Mouse (Mus musculus): ENCODE results near the gene Gm21985. TPM values are rescaled to one million over a fixed set of nuclear protein-coding genes. Genes with fewer than 3 reads are reported as not detected.

The Gm21985 gene
- polyA plus RNA-seq (2014; fragmentation: Nextera tagmentation; extraction: Ambion mirVana): 0.08 TPM in 1 of 2 replicates, not detected in the other

- no peak for DNase-seq (ENCODE audit: low spot score)
These were observed at the start of gene Gm21985 for GRCm38 (mm10) chr2:112266242-112266592. Gene Gm21985, plus strand, starts transcription at chr2:112266314.

GRCm38 (mm10) chr2:112217614-112218013, 48.5 kb upstream of the Gm21985 start:
- no peak overlapping the region for H3K4me2 ChIP-seq (ENCODE audit: low read depth, severe bottlenecking)
- no peak overlapping the region for H3K27ac ChIP-seq (replicated peaks; ENCODE audit: low read depth, low read length)
- no peaks in the 10 kb centered on the region for H3K4me1 ChIP-seq (ENCODE audit: control insufficient read depth, insufficient read depth, low read length)
- no peak for ATAC-seq (ENCODE audit: insufficient number of reproducible peaks, low FRiP score, low TSS enrichment, low read depth)
- 82% methylated on average over 6 of the region's 6 CpGs for WGBS
- no peaks in the 10 kb centered on the region for H3K36me3 ChIP-seq (ENCODE audit: control insufficient read depth, insufficient read depth, low read length)
- no peak overlapping the region for H3K9ac ChIP-seq (ENCODE audit: low read length)
- H3K4me3 ChIP-seq (ENCODE audit: low read depth, low read length): no peak overlapping the region
- no peaks in the 10 kb centered on the region for H3K9me3 ChIP-seq (ENCODE audit: control insufficient read depth, low read length)
- no peaks in the 10 kb centered on the region for H3K27me3 ChIP-seq (ENCODE audit: control insufficient read depth, insufficient read depth, low read length)
- DNase-seq (ENCODE audit: low spot score): no peak

More at GRCm38 (mm10) chr2:112266242-112266592, at the start of gene Gm21985:
- WGBS: 2% methylated on average over 11 of the region's 11 CpGs
- Histone ChIP-seq H3K27me3 (ENCODE audit: control insufficient read depth, insufficient read depth, low read length) (no peaks in the 10 kb centered on the region), H3K9ac (ENCODE audit: low read length) (peak within 1 kb of the TSS; percentile 74), H3K36me3 (ENCODE audit: control insufficient read depth, insufficient read depth, low read length) (no peaks in the 10 kb centered on the region), H3K27ac (replicated peaks; ENCODE audit: low read depth, low read length) (peak within 1 kb of the TSS; percentile 70), H3K4me1 (ENCODE audit: control insufficient read depth, insufficient read depth, low read length) (no peaks in the 10 kb centered on the region; the same call in 1 of the 2 replicates), H3K4me2 (ENCODE audit: low read depth, severe bottlenecking) (peak within 1 kb of the TSS; percentile 86), H3K9me3 (ENCODE audit: control insufficient read depth, low read length) (no peaks in the 10 kb centered on the region), H3K4me3 (ENCODE audit: low read depth, low read length) (peak within 1 kb of the TSS; percentile 72)
- ATAC-seq (ENCODE audit: insufficient number of reproducible peaks, low FRiP score, low TSS enrichment, low read depth): peak; percentile 29

GRCm38 (mm10) chr2:112220880-112221279, 45.2 kb upstream of the Gm21985 start:
- no peaks in the 10 kb centered on the region for H3K9me3 ChIP-seq (ENCODE audit: control insufficient read depth, low read length)
- H3K4me3 ChIP-seq (ENCODE audit: low read depth, low read length): no peak overlapping the region
- ATAC-seq (ENCODE audit: insufficient number of reproducible peaks, low FRiP score, low TSS enrichment, low read depth): no peak
- no peaks in the 10 kb centered on the region for H3K36me3 ChIP-seq (ENCODE audit: control insufficient read depth, insufficient read depth, low read length)
- H3K27me3 ChIP-seq (ENCODE audit: control insufficient read depth, insufficient read depth, low read length): no peaks in the 10 kb centered on the region
- H3K27ac ChIP-seq (replicated peaks; ENCODE audit: low read depth, low read length): no peak overlapping the region
- H3K9ac ChIP-seq (ENCODE audit: low read length): no peak overlapping the region
- H3K4me2 ChIP-seq (ENCODE audit: low read depth, severe bottlenecking): no peak overlapping the region
- DNase-seq (ENCODE audit: low spot score): no peak
- WGBS: 87% methylated on average over 5 of the region's 5 CpGs
- H3K4me1 ChIP-seq (ENCODE audit: control insufficient read depth, insufficient read depth, low read length): no peaks in the 10 kb centered on the region

- Histone ChIP-seq H3K4me1 (ENCODE audit: control insufficient read depth, insufficient read depth, low read length) (no peaks in the 10 kb centered on the region), H3K27ac (replicated peaks; ENCODE audit: low read depth, low read length) (no peak overlapping the region), H3K4me2 (ENCODE audit: low read depth, severe bottlenecking) (no peak overlapping the region), H3K4me3 (ENCODE audit: low read depth, low read length) (no peak overlapping the region), H3K9me3 (ENCODE audit: control insufficient read depth, low read length) (no peaks in the 10 kb centered on the region), H3K9ac (ENCODE audit: low read length) (no peak overlapping the region), H3K27me3 (ENCODE audit: control insufficient read depth, insufficient read depth, low read length) (no peaks in the 10 kb centered on the region), H3K36me3 (ENCODE audit: control insufficient read depth, insufficient read depth, low read length) (no peaks in the 10 kb centered on the region)
- DNase-seq (ENCODE audit: low spot score) (no peak), ATAC-seq (ENCODE audit: insufficient number of reproducible peaks, low FRiP score, low TSS enrichment, low read depth) (no peak)
- 83% methylated on average over 5 of the region's 5 CpGs for WGBS
These were observed 43.5 kb upstream of the Gm21985 start for GRCm38 (mm10) chr2:112222607-112223006.

DNA sequence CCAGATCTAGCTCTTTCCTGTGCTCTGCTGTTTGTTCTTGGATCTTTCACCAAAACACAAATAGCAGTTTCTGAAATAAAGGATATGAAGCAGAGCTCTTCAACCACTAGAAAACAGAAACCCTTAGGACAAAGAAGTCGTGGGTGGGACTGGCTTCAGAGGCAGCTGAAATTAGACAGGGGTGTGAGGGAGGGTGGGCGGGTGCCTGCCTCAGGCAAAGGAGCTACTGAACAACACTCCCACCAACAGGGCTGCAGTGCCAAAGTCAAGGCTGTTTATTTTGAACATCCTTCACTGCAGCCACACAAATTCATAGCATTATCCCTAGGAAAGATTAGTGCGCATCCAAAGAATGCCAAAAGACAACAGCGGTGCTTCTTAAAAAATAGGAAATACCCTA, 41.8 kb upstream of the Gm21985 start:
- Histone ChIP-seq H3K4me1 (ENCODE audit: control insufficient read depth, insufficient read depth, low read length) (no peaks in the 10 kb centered on the region), H3K27me3 (ENCODE audit: control insufficient read depth, insufficient read depth, low read length) (no peaks in the 10 kb centered on the region), H3K9me3 (ENCODE audit: control insufficient read depth, low read length) (no peaks in the 10 kb centered on the region), H3K27ac (replicated peaks; ENCODE audit: low read depth, low read length) (no peak overlapping the region), H3K4me3 (ENCODE audit: low read depth, low read length) (no peak overlapping the region), H3K9ac (ENCODE audit: low read length) (no peak overlapping the region), H3K36me3 (ENCODE audit: control insufficient read depth, insufficient read depth, low read length) (no peaks in the 10 kb centered on the region), H3K4me2 (ENCODE audit: low read depth, severe bottlenecking) (no peak overlapping the region)
- 60% methylated on average over 4 of the region's 4 CpGs for WGBS
- DNase-seq (ENCODE audit: low spot score) (no peak), ATAC-seq (ENCODE audit: insufficient number of reproducible peaks, low FRiP score, low TSS enrichment, low read depth) (no peak)

- no peaks in the 10 kb centered on the region for H3K4me1 ChIP-seq (ENCODE audit: control insufficient read depth, insufficient read depth, low read length)
- 86% methylated on average over 1 of the region's 1 CpGs for WGBS
These were observed 33.5 kb upstream of the Gm21985 start for GRCm38 (mm10) chr2:112232623-112233022.

GRCm38 (mm10) chr2:112236620-112237019, 29.5 kb upstream of the Gm21985 start:
- H3K9me3 ChIP-seq (ENCODE audit: control insufficient read depth, low read length): no peaks in the 10 kb centered on the region
- WGBS: 82% methylated on average over 2 of the region's 2 CpGs
- ATAC-seq (ENCODE audit: insufficient number of reproducible peaks, low FRiP score, low TSS enrichment, low read depth): no peak

More at GRCm38 (mm10) chr2:112232623-112233022, 33.5 kb upstream of the Gm21985 start:
- no peak for ATAC-seq (ENCODE audit: insufficient number of reproducible peaks, low FRiP score, low TSS enrichment, low read depth)
- Histone ChIP-seq H3K36me3 (ENCODE audit: control insufficient read depth, insufficient read depth, low read length) (no peaks in the 10 kb centered on the region), H3K4me2 (ENCODE audit: low read depth, severe bottlenecking) (no peak overlapping the region), H3K27me3 (ENCODE audit: control insufficient read depth, insufficient read depth, low read length) (no peaks in the 10 kb centered on the region), H3K27ac (replicated peaks; ENCODE audit: low read depth, low read length) (no peak overlapping the region), H3K4me3 (ENCODE audit: low read depth, low read length) (no peak overlapping the region), H3K9me3 (ENCODE audit: control insufficient read depth, low read length) (no peaks in the 10 kb centered on the region), H3K9ac (ENCODE audit: low read length) (no peak overlapping the region)
- DNase-seq (ENCODE audit: low spot score): no peak

DNA sequence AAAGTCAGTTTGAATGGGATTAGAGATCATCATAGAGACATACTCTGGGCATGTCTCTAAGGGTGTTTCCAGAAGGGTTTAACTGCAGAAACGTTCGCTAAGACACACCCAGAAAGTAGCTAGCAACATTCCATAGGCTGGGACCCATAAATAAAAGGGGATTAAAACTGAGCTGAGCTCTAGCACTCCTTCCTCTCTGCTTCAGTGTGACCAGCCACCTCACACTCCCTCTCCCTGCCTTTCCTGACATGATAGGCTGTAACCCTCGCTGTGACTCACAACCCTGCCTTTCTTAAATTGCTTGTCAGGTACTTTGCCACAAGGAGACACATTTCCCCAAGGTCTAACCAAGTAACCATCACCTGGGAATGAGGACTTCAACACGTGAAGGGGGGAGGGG, 28.1 kb upstream of the Gm21985 start:
- 6% methylated on average over 4 of the region's 4 CpGs for WGBS
- no peaks in the 10 kb centered on the region for H3K9me3 ChIP-seq (ENCODE audit: control insufficient read depth, low read length)
- DNase-seq (ENCODE audit: low spot score) (no peak), ATAC-seq (ENCODE audit: insufficient number of reproducible peaks, low FRiP score, low TSS enrichment, low read depth) (no peak)
- H3K4me3 ChIP-seq (ENCODE audit: low read depth, low read length): no peak overlapping the region
- no peak overlapping the region for H3K27ac ChIP-seq (replicated peaks; ENCODE audit: low read depth, low read length)
- H3K9ac ChIP-seq (ENCODE audit: low read length): no peak overlapping the region
- H3K4me1 ChIP-seq (ENCODE audit: control insufficient read depth, insufficient read depth, low read length): 0 out of 2 replicates have a peak, but pooled peaks cover 5% of the 10 kb centered on the region
- no peak overlapping the region for H3K4me2 ChIP-seq (ENCODE audit: low read depth, severe bottlenecking)
- no peaks in the 10 kb centered on the region for H3K36me3 ChIP-seq (ENCODE audit: control insufficient read depth, insufficient read depth, low read length)
- H3K27me3 ChIP-seq (ENCODE audit: control insufficient read depth, insufficient read depth, low read length): no peaks in the 10 kb centered on the region

More at GRCm38 (mm10) chr2:112236620-112237019, 29.5 kb upstream of the Gm21985 start:
- Histone ChIP-seq H3K4me2 (ENCODE audit: low read depth, severe bottlenecking) (no peak overlapping the region), H3K4me3 (ENCODE audit: low read depth, low read length) (no peak overlapping the region), H3K4me1 (ENCODE audit: control insufficient read depth, insufficient read depth, low read length) (0 out of 2 replicates have a peak, but pooled peaks cover 5% of the 10 kb centered on the region), H3K9ac (ENCODE audit: low read length) (no peak overlapping the region), H3K27me3 (ENCODE audit: control insufficient read depth, insufficient read depth, low read length) (no peaks in the 10 kb centered on the region), H3K36me3 (ENCODE audit: control insufficient read depth, insufficient read depth, low read length) (no peaks in the 10 kb centered on the region), H3K27ac (replicated peaks; ENCODE audit: low read depth, low read length) (no peak overlapping the region)
- no peak for DNase-seq (ENCODE audit: low spot score)
